Mouse (Mus musculus): ENCODE measurements at regions not wholly inside any gene's neighbourhood (a gene's known extent, or its start where the extent isn't known, plus 50 kb on each side); places are given as distances from the start of the nearest gene placed in this dataset.
A peak's percentile ranks its signal among the peaks of the same experiment; 100 is the strongest.

DNA sequence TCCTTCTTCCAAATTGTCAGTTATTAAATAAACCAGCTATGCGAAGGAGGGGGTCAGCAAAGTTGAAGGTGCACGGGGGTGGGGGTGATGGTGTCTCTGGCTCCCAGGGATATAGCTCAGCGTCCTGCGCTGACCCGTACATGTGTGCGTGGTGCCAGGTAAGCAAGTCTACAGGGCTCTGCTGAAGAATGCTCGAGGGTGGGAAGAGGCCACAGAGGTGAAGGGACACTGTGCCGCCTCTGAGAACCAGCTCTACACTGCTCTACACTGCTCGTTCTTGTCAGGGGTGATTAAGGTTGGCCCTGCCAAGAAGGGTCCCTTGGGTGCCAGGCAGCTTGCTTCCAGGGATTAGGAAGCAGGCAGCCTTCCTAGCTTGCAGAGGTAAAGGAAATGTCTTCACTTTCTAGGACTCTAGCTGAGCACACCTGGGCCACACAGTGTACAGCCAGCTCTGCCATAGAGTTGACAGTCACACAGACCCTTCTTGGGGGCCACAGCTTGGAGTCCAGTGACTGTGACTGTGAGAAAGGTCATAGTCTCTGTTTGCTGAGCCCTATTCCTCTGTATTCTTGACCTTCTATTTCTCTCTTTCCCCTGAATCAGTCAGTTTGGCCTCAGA lies 64.7 kb upstream of the Gm11733 start:
- H3K4me3 ChIP-seq (replicated peaks; ENCODE audit: low read length) = no peak overlapping the region
- H3K9ac ChIP-seq (ENCODE audit: low read length) = no peak overlapping the region
- no peak overlapping the region for H3K4me2 ChIP-seq (ENCODE audit: low read depth, low read length)
- no peaks in the 10 kb centered on the region for H3K36me3 ChIP-seq (ENCODE audit: control insufficient read depth, insufficient read depth, low read length)
- no peak for ATAC-seq (ENCODE audit: insufficient read depth, low FRiP score)
- no peaks in the 10 kb centered on the region for H3K9me3 ChIP-seq (replicated peaks; ENCODE audit: control insufficient read depth, low read length)
- H3K27ac ChIP-seq (ENCODE audit: low read length) = no peak overlapping the region
- peaks cover 17% of the 10 kb centered on the region; the same call in 1 of the 2 replicates for H3K27me3 ChIP-seq (ENCODE audit: control insufficient read depth, insufficient read depth, low read length)
- peaks cover 10% of the 10 kb centered on the region; the same call in 1 of the 2 replicates for H3K4me1 ChIP-seq (ENCODE audit: control insufficient read depth, insufficient read depth, low read length)
- WGBS = 75% methylated on average over 9 of the region's 9 CpGs

GRCm38 (mm10) chr11:117422713-117423112 lies 61.5 kb upstream of the Gm11733 start:
- H3K9me3 ChIP-seq (replicated peaks; ENCODE audit: control insufficient read depth, low read length) = no peaks in the 10 kb centered on the region
- no peak overlapping the region for H3K27ac ChIP-seq (ENCODE audit: low read length)
- no peak overlapping the region for H3K4me2 ChIP-seq (ENCODE audit: low read depth, low read length)
- no peak overlapping the region for H3K4me3 ChIP-seq (replicated peaks; ENCODE audit: low read length)
- H3K9ac ChIP-seq (ENCODE audit: low read length) = no peak overlapping the region
- no peaks in the 10 kb centered on the region for H3K4me1 ChIP-seq (ENCODE audit: control insufficient read depth, insufficient read depth, low read length)
- no peaks in the 10 kb centered on the region for H3K36me3 ChIP-seq (ENCODE audit: control insufficient read depth, insufficient read depth, low read length)
- WGBS = 79% methylated on average over 6 of the region's 6 CpGs
- no peak for ATAC-seq (ENCODE audit: insufficient read depth, low FRiP score)
- no peaks in the 10 kb centered on the region for H3K27me3 ChIP-seq (ENCODE audit: control insufficient read depth, insufficient read depth, low read length)

- H3K9me3 ChIP-seq (replicated peaks; ENCODE audit: control insufficient read depth, low read length) = no peaks in the 10 kb centered on the region
- H3K4me1 ChIP-seq (ENCODE audit: control insufficient read depth, insufficient read depth, low read length) = no peaks in the 10 kb centered on the region
- WGBS = 86% methylated on average over 2 of the region's 2 CpGs
- H3K36me3 ChIP-seq (ENCODE audit: control insufficient read depth, insufficient read depth, low read length) = no peaks in the 10 kb centered on the region
- no peak overlapping the region for H3K4me2 ChIP-seq (ENCODE audit: low read depth, low read length)
- no peak for ATAC-seq (ENCODE audit: insufficient read depth, low FRiP score)
- no peak overlapping the region for H3K9ac ChIP-seq (ENCODE audit: low read length)
- no peak overlapping the region for H3K27ac ChIP-seq (ENCODE audit: low read length)
- no peaks in the 10 kb centered on the region for H3K27me3 ChIP-seq (ENCODE audit: control insufficient read depth, insufficient read depth, low read length)
- H3K4me3 ChIP-seq (replicated peaks; ENCODE audit: low read length) = no peak overlapping the region
Measured at GRCm38 (mm10) chr11:117423422-117423821, 60.7 kb upstream of the Gm11733 start.

DNA sequence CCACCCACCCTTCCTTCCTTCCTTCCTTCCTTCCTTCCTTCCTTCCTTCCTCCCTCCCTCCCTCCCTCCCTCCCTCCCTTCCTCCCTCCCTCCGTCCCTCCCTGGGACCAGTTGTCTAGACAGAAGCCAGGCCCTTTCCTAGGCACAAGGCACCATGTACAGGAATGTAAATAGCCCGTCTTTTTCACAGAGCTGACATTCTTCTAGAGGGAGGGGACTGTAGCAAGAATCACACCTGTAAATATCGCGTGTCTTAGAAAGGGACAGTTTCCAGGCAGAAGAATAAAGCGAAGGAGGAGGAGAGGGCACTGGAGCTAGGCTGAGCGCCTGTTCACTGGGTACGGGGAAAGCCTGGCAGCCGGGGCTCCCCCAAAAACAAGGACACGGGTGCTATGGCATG lies 58.7 kb upstream of the Gm11733 start:
- WGBS = 39% methylated on average over 8 of the region's 9 CpGs
- Histone ChIP-seq H3K9me3 (replicated peaks; ENCODE audit: control insufficient read depth, low read length) (no peaks in the 10 kb centered on the region), H3K36me3 (ENCODE audit: control insufficient read depth, insufficient read depth, low read length) (no peaks in the 10 kb centered on the region), H3K27ac (ENCODE audit: low read length) (no peak overlapping the region), H3K27me3 (ENCODE audit: control insufficient read depth, insufficient read depth, low read length) (no peaks in the 10 kb centered on the region), H3K9ac (ENCODE audit: low read length) (no peak overlapping the region), H3K4me2 (ENCODE audit: low read depth, low read length) (0 out of 2 replicates have a peak overlapping the region, but pooled peaks have one; percentile 15), H3K4me3 (replicated peaks; ENCODE audit: low read length) (no peak overlapping the region), H3K4me1 (ENCODE audit: control insufficient read depth, insufficient read depth, low read length) (no peaks in the 10 kb centered on the region)
- no peak for ATAC-seq (ENCODE audit: insufficient read depth, low FRiP score)

DNA sequence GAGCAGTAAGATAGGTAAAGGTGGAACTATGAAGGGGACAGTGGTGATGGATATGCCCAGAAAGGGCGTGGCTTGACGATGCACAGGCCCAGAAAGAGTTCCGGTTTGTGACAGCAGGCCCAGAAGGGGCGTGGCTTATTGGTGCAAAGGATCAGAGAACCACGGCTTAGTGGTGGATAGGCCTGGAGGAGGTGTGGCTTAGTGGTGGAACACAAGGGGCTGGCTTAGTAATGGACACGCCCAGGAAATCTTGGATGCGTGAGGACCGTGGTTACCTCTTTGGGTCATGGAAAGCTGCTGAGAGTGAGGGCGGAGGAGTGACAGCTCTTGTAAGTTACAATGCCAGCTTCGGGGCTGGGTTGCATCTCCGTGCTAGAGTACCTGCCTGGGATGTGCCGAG lies 58.2 kb upstream of the Gm11733 start:
- peak; percentile 39; the same call in 1 of the 2 replicates for ATAC-seq (ENCODE audit: insufficient read depth, low FRiP score)
- no peaks in the 10 kb centered on the region for H3K36me3 ChIP-seq (ENCODE audit: control insufficient read depth, insufficient read depth, low read length)
- no peaks in the 10 kb centered on the region for H3K4me1 ChIP-seq (ENCODE audit: control insufficient read depth, insufficient read depth, low read length)
- no peaks in the 10 kb centered on the region for H3K27me3 ChIP-seq (ENCODE audit: control insufficient read depth, insufficient read depth, low read length)
- H3K9me3 ChIP-seq (replicated peaks; ENCODE audit: control insufficient read depth, low read length) = no peaks in the 10 kb centered on the region
- no peak overlapping the region for H3K4me3 ChIP-seq (replicated peaks; ENCODE audit: low read length)
- peak overlapping the region; percentile 15; the same call in 1 of the 2 replicates for H3K4me2 ChIP-seq (ENCODE audit: low read depth, low read length)
- 32% methylated on average over 12 of the region's 12 CpGs for WGBS
- no peak overlapping the region for H3K27ac ChIP-seq (ENCODE audit: low read length)
- no peak overlapping the region for H3K9ac ChIP-seq (ENCODE audit: low read length)

DNA sequence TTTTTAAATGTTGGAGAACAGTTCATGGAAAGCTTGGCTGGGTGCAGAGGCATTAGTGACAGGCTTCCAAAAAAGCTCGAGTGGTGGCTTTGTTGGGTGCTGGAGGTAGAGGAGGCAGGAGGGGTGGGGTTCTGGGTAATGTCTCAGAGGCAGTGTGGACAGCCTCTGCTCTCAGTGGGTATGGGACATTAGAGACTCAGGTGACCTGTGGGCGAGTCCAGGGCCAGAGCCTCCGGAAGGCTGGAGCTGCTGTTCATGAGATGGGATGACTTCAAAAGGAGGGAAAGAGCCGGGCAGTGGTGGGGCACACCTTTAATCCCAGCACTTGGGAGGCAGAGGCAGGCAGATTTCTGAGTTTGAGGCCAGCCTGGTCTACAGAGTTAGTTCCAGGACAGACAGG lies 57.5 kb upstream of the Gm11733 start:
- Histone ChIP-seq H3K4me3 (replicated peaks; ENCODE audit: low read length) (no peak overlapping the region), H3K9ac (ENCODE audit: low read length) (no peak overlapping the region)
- 83% methylated on average over 4 of the region's 4 CpGs for WGBS

DNA sequence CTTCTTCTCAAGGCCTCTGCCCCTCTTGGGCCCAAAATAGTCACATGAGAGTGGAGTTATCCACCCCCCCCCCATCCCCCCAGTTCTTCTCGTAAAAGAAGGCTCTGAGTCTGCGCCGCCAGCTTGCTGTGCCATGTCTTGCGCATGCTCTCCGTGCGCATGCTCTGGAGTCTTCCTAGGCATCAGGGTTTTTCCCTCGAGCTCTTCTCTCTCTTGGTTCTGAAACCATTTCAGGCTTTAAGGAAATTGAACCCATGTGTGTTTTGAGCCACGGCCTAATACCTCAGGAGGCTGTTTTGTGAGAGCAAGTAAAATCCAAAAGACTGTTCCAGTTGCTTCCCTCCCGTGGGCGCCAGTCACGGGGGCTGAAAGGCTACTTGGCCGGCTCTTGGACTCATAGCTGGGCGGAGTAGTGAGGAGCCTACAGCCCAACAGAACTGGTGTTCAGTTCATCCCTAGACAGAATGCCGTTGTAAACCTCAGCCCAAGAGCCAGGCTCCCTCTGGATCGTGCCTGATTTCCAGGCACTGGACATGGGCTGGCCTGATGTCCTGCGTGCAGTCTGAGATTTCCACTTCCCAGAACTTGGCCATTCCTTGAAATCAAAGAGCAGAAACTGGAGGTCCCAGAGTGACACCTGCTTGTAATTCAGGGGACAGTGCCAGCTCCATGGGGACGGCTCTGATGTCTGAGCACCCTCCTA lies 56.2 kb upstream of the Gm11733 start:
- Histone ChIP-seq H3K4me3 (replicated peaks; ENCODE audit: low read length) (no peak overlapping the region), H3K4me2 (ENCODE audit: low read depth, low read length) (no peak overlapping the region), H3K27me3 (ENCODE audit: control insufficient read depth, insufficient read depth, low read length) (no peaks in the 10 kb centered on the region), H3K27ac (ENCODE audit: low read length) (no peak overlapping the region), H3K9me3 (replicated peaks; ENCODE audit: control insufficient read depth, low read length) (no peaks in the 10 kb centered on the region; the same call in 1 of the 2 replicates), H3K9ac (ENCODE audit: low read length) (no peak overlapping the region), H3K4me1 (ENCODE audit: control insufficient read depth, insufficient read depth, low read length) (no peaks in the 10 kb centered on the region), H3K36me3 (ENCODE audit: control insufficient read depth, insufficient read depth, low read length) (no peaks in the 10 kb centered on the region)
- ATAC-seq (ENCODE audit: insufficient read depth, low FRiP score) = no peak
- 88% methylated on average over 17 of the region's 17 CpGs for WGBS

More for the DNA sequence above, 57.5 kb upstream of the Gm11733 start:
- Histone ChIP-seq H3K4me2 (ENCODE audit: low read depth, low read length) (no peak overlapping the region), H3K27me3 (ENCODE audit: control insufficient read depth, insufficient read depth, low read length) (no peaks in the 10 kb centered on the region), H3K9me3 (replicated peaks; ENCODE audit: control insufficient read depth, low read length) (no peaks in the 10 kb centered on the region), H3K27ac (ENCODE audit: low read length) (no peak overlapping the region), H3K36me3 (ENCODE audit: control insufficient read depth, insufficient read depth, low read length) (no peaks in the 10 kb centered on the region), H3K4me1 (ENCODE audit: control insufficient read depth, insufficient read depth, low read length) (no peaks in the 10 kb centered on the region)
- ATAC-seq (ENCODE audit: insufficient read depth, low FRiP score) = no peak

- Histone ChIP-seq H3K4me1 (ENCODE audit: control insufficient read depth, insufficient read depth, low read length) (no peaks in the 10 kb centered on the region), H3K9me3 (replicated peaks; ENCODE audit: control insufficient read depth, low read length) (no peaks in the 10 kb centered on the region; the same call in 1 of the 2 replicates), H3K4me3 (replicated peaks; ENCODE audit: low read length) (no peak overlapping the region), H3K27me3 (ENCODE audit: control insufficient read depth, insufficient read depth, low read length) (no peaks in the 10 kb centered on the region), H3K4me2 (ENCODE audit: low read depth, low read length) (no peak overlapping the region), H3K27ac (ENCODE audit: low read length) (no peak overlapping the region), H3K36me3 (ENCODE audit: control insufficient read depth, insufficient read depth, low read length) (no peaks in the 10 kb centered on the region), H3K9ac (ENCODE audit: low read length) (no peak overlapping the region)
- 69% methylated on average over 10 of the region's 10 CpGs for WGBS
- ATAC-seq (ENCODE audit: insufficient read depth, low FRiP score) = no peak
Measured at GRCm38 (mm10) chr11:117429326-117429752, 54.8 kb upstream of the Gm11733 start.

DNA sequence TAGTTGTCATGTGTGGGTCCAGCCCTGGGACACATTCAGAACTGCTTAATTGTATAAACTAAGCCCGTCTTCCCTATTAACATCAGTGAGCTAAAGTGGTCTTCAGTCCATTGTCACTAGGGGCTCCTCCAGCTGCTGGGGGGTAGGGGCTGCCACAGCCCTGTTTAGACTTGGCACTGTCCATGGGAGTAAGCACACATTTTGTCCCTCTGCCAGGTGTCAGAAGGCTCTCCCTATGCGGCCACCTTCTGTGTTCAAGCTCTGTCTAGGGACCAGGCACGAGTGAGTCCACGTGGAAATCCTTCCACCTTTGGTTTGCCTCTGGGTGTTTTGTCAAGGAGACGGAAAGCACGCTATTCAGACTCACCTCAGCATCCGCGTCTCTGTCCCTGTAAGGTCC lies 54.3 kb upstream of the Gm11733 start:
- Histone ChIP-seq H3K4me3 (replicated peaks; ENCODE audit: low read length) (no peak overlapping the region), H3K27ac (ENCODE audit: low read length) (no peak overlapping the region), H3K36me3 (ENCODE audit: control insufficient read depth, insufficient read depth, low read length) (no peaks in the 10 kb centered on the region), H3K4me2 (ENCODE audit: low read depth, low read length) (no peak overlapping the region), H3K9ac (ENCODE audit: low read length) (no peak overlapping the region), H3K4me1 (ENCODE audit: control insufficient read depth, insufficient read depth, low read length) (no peaks in the 10 kb centered on the region), H3K9me3 (replicated peaks; ENCODE audit: control insufficient read depth, low read length) (no peaks in the 10 kb centered on the region; the same call in 1 of the 2 replicates), H3K27me3 (ENCODE audit: control insufficient read depth, insufficient read depth, low read length) (no peaks in the 10 kb centered on the region)
- ATAC-seq (ENCODE audit: insufficient read depth, low FRiP score) = no peak
- WGBS = 44% methylated on average over 8 of the region's 8 CpGs

Data from stomach, embryonic 16.5 days (tissue).